Mouse (Mus musculus): ENCODE results near the gene Arhgdib.

- TF ChIP-seq POLR2A (IDR thresholded peaks at IDR 0.05; ENCODE audit: borderline replicate concordance, extremely low read depth, insufficient read depth, insufficient read length, poor library complexity, severe bottlenecking) (no peak), CTCF (IDR thresholded peaks at IDR 0.05; ENCODE audit: borderline replicate concordance, extremely low read depth, insufficient read depth, insufficient read length) (no peak)
Observed at GRCm38 (mm10) chr6:136962957-136963356, 21.3 kb upstream of the Arhgdib start.
